Mouse (Mus musculus) embryo, embryonic 11.5 days (tissue): Measurements from ENCODE around the gene Gm17509.
"Not testable (repeated sequence)": the region's sequence is repeated elsewhere in the genome, so short reads cannot be mapped to it uniquely, and the experiment has no call there.

Source experiments
- DNase-seq: peaks from one replicate; pipeline ENCODE4 v3.0.0-alpha.2; 2012; ENCODE audit warnings: low read depth, low spot score

Gene Gm17509

DNA sequence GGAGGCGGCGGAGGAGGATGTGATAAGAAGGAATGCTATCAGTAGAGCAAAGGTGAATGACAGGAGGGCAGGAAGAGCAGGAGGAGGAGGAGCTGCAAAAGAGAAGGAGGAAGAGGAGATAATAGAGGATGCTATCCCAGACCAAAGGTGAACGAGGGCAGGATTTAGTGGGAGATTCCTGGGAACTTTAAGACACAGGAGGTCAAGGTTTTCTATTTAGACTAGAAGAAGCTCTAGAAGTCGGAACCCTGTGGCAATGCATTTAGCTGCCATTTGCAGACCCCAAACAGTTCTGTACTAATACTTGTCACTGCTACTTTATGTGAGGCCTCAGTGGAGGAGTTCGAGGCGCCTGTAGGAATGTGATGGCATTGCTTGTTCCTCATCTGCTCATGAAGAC, 12.6 kb downstream of the Gm17509 start, which contains the start of gene Emb:
Gene Emb, plus strand, starts transcription at position 301 of the 400 bp plus-strand sequence.
- DNase-seq: no peak

DNA sequence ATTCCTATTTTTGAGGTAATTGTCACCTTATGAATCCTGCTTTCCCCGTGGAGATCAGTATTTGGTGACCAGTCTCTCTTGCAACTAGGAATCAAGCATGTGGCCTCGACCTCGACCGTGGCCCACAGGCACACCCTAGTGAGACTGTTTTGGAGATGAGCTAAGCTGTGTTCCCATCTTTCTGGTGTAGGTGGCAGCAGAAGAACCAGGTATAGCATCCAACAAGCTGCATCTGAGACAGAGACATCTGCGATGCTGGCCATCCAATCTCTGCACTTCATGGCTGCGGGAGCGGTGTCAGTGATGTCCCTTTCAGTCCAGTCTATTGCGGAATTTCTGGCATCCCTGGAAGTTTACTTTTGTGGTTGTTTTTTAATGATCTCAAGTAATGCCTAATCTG, 14.8 kb downstream of the Gm17509 start:
- no peak for DNase-seq

DNA sequence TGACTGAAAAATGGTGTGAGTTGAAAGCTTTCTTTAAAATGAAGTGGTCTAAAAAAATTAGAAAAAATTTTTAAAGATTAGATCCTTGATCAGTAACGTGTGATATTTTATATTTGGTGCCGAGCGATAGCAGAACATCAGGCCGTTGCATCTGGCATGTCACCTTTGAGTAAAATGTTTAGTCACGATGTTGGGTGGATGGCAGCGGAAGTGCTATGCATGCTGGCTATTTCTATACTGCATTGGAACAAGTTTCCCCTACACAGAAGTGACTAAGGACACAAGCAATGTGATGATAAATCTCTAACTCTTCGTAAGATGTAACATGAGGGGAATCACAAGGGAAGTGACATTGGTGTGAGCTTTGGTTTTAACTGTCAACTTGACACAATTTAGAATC, 16.2 kb downstream of the Gm17509 start:
- no peak for DNase-seq

DNA sequence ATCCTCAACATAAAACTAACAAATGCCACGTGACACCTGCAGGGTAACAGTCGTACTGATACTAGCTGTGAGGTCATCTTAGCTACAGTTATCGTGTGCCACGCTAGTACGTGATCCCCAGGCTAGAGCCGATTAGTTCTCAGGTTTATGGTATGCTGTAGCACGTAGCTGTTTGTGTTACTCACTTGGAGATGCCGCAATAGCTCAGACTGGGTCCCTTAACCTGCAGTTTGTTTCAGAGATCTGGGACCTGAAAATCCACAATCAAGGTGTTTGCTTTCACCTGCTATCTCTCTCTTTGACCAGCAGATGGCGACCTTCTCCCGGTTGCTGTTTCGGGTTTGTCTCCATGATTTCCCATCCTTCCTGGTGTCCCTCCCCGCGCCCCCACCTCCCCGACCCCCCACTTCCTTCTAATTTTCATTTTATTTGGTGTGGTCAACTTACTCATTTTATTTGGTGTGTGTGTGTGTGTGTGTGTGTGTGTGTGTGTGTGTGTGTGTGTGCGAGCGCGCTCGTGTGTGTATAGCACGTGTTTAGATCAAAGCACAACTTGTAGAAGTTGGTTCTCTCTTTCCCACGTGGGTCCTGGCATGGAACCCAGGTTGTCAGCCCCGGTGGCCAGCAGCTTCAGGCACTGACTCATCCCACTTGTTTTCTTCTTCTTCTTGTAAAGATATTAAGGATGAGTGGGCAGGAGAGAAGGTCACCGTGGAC, 18.0 kb downstream of the Gm17509 start:
- DNase-seq: no peak

DNA sequence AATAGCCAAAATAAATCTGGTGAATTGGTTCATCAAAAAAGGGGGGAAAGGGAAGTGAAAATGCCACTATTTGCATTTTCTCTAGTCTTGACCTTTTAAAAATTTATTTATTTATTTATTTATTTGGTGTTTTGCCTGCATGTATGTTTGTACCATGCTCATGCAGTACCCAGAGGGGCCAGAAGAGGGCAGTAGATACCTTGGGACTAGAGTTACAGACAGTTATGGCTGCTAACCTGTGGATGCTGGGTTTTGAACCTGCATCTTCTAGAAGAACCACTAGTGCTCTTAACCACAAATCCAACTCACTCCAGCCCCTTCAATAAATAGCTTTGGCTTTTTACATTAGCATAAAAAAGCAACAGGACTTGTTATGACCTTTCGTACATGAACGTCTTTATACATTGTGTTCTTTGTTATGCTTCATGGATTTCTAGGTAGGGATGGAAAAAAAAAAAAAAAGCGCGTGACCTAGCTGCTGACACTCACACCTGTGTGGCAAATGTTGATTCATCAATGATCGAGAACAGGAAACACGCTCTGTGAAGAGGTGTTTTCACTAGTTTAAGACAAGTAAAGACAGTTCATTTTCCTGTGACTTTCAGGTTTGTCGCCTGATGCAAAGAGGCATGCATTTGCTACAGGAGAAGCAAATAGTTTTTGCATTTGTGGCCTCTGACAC, 22.3 kb downstream of the Gm17509 start:
- peak; percentile 56 for DNase-seq

DNA sequence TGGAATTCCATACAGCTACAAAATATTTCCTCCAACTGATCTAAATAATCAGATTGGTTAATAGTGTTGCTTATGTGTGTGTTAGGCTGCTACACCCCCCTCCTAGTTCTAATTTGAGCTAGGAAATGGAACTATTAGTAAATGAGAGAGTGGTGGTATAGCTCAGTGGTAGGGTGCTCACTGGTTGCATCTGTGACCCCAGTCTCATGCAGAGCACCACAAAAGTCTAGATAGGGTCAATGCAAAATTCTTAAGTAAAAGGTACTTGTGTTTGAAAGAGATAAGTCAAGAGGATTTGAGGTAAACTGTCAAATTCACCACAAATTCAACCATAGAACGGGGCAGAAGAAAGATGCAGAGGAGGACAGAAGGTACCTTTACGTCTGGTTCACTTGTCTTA, 23.2 kb downstream of the Gm17509 start:
- no peak for DNase-seq

DNA sequence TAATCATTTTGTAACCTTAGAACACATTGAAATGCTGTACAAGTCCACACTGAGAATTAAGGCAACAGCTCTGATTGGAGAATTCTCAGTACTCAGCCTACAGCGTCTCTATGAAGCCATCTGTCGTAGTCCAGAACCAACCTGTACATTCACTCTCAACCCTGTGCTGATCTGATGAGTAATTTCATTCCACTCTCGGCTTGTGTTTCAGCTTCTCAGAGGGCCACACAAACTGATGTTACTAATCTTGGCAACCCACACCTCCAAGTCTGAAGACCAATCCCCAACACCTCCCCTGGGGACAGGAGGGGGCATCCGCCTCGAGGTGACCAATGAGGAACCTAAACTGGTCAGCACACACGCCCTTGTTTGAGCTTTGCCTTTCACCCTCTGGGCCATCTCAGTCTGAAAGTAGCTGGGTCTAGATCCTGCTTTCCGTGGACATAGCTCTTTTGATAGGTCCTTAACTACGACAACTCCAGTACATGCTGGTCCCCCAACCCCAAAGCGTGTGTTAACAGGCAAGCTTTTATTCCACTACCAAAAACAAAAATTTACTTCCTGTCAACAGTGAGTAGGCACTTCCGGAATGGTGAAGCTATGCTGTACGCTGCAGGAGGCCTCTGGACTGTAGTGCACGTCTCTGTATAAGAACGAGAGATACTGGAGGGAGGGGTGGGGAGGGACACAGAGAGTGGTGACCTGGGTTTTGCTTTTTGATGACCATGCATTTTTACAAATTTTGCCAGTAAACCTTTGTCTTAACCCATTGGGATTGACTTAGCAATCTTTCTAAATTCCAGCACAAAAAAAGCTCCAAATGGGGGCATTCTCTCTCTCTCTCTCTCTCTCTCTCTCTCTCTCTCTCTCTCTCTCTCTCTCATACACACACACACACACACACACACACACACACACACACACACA, 25.0 kb downstream of the Gm17509 start:
- DNase-seq: no peak

DNA sequence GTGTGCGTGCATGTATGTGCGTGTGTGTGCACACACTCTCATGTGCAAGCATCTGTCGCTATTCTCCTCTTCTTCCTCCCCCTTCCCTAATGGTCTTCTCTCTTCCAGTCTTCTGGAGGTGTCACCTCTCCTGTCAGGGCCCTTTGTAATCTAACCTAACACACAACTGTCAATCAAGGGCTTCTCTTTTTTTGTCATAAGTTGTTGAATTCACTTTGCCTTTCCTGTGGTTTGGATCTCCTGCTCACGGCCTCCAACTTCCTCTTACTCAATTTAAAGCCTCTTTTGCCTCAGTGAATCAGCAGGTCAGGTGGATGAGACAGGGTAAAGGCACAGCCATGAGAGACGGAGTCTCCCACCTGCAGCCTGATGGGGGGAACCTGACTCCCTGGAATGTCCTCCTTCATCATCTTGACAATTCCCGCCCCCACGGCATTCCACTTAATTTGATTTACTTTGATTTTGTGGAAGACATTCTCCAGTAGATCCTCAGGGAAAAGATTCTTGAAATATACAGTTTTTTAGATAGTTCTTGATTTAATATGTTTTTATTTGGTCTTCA, 27.4 kb downstream of the Gm17509 start:
- no peak for DNase-seq

DNA sequence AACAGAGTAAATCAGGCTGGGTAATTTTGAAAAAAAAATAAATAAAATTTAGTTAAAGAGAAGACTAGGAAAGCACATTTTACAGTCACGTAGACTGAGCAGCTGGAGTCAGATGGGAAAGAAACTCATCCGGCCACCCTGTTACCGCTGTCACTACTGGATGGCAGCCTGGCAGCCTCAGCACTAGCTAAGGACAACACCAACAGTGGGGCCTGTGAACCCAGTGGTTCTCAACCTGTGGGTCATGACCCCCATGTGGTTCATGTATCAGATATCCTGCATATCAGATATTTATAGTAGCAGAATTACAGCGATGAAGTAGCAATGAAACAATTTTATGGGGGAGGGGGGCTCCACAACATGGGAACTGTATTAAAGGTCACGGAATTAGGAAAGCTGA, 28.7 kb downstream of the Gm17509 start:
- DNase-seq: no peak

DNA sequence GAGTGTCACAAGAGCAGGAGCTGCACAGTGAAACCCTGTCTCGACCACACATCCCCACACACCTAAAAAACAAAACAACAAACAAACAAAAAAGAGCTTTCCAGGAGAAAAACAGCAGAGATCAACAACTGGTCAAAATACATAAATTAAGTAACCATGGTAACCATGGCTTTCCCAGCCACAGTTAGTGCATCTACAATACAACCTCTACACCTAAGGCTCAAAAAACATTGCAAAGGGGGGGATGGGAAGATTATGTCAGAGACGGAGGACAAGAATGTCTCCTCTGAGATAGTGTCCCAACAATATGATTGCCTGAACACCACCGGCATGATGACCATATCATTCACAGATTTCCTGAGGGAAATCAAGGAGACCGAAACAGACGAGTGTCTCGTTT, 35.5 kb downstream of the Gm17509 start:
- DNase-seq: no peak

DNA sequence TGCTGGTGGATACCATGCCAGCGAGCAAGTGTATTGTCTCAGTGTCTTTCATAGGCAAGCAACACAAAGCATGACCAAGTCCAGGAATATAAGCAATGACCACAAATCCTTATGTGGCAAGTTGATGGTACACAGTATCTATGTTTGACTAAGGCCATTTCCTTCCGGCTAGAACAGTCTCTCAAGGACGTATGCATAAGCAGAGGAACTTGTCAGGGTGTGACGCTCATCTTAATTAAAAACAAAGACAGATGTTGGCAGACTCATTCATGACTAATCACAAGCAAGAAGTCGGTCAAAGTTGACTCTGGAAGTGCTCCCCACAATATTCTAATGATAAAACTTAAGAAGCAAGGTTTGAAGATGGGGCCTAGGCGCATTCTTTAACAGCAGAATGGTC, 37.6 kb downstream of the Gm17509 start:
- DNase-seq: no peak

DNA sequence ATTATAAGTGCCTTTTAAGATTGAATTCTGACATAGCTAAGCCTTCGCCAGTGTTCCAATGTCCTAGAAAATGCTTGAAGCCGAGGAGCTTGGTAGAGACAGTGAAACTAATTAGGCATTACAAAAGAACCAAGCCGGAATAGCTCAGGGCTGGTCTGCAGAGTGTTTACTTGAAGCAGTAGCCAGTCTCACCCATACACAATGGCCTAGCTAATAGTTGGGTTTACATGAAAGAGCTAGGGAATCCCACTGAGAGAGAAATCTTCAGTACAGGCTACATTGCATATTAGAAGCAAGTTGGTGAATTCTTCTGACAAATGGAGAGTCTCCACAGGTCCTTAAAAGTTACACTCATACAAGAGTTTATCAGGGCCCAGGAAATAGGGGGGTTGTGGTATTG, 40.0 kb downstream of the Gm17509 start:
- DNase-seq: not testable (repeated sequence)
